Mouse (Mus musculus) layer of hippocampus, adult 6 months (tissue): ENCODE measurements around the gene Cnot6l. TPM values are rescaled to one million over a fixed set of nuclear protein-coding genes. Genes with fewer than 3 reads are reported as not detected.

Experiments used
- long read RNA-seq, 2 experiments: library from polyadenylated mRNA; unstranded; transcript quantifications; one replicate each; pipeline ENCODE4 v2.0.0; 2019 to 2020
- polyA plus RNA-seq: library from polyadenylated mRNA; unstranded; fragments of <200 nt; fragmentation: Nextera tagmentation; gene quantifications from 2 replicates; pipeline ENCODE4 v1.2.3, GENCODE M21; 2021

The Cnot6l gene
- polyA plus RNA-seq, result 8.9 and 11.3 TPM in 2 replicates
- long read RNA-seq, experiment 1, partial matches to known transcripts, result 8 of 32 reads
- long read RNA-seq, experiment 1, other reads (novel, unspliced or antisense), result 21 of 32 reads
- long read RNA-seq, experiment 2, full-length matches to known transcripts, result 11 of 46 reads
- long read RNA-seq, experiment 2, partial matches to known transcripts, result 4 of 46 reads
- long read RNA-seq, experiment 2, other reads (novel, unspliced or antisense), result 31 of 46 reads

GRCm38 (mm10) chr5:96164021-96164411, at the start of gene Cnot6l:
Gene Cnot6l, minus strand, starts transcription at chr5:96164171.

GRCm38 (mm10) chr5:96209459-96209858, 45.5 kb upstream of the Cnot6l start, which contains the start of gene Mrpl1:
Gene Mrpl1, plus strand, starts transcription at chr5:96209493.

Other genes starting within 250 kb of the Cnot6l start
- 0.16 and 0.41 TPM in 2 replicates for gene Cxcl13, start 207.2 kb downstream of the Cnot6l start, polyA plus RNA-seq
- 8.3 and 8.8 TPM in 2 replicates for gene Mrpl1, start 45.3 kb upstream of the Cnot6l start, polyA plus RNA-seq
- gene Fras1, start 209.8 kb upstream of the Cnot6l start, polyA plus RNA-seq, result 1.1 and 1.2 TPM in 2 replicates